Mouse (Mus musculus) forebrain, embryonic 14.5 days (tissue): ENCODE measurements around the gene Rab40c. TPM values are rescaled to one million over a fixed set of nuclear protein-coding genes. Genes with fewer than 3 reads are reported as not detected.
A peak's percentile ranks its signal among the peaks of the same experiment; 100 is the strongest.

ENCODE experiments used
- ATAC-seq: fragments of 200-750 bp; cut with Nextera tagmentation; 2 replicates; pipeline ENCODE4 v1.8.0; 2017; ENCODE audit warnings: mild to moderate bottlenecking, moderate library complexity
- DNase-seq: peaks from one replicate; pipeline ENCODE4 v3.0.0-alpha.2; 2015; ENCODE audit warnings: low spot score
- H3K27ac ChIP-seq: fragments of 300-500 bp; sonication (generic); 2 replicates; pipeline ENCODE4 v1.5.1; 2014; ENCODE audit warnings: low read depth, mild to moderate bottlenecking, control low read depth, low read length, moderate library complexity
- H3K27me3 ChIP-seq: fragments of 300-500 bp; sonication (generic); replicated peaks from 2 replicates; pipeline ENCODE4 v1.6.1; 2014; ENCODE audit warnings: low read length, control low read depth, mixed read lengths; ENCODE audit not compliant: control insufficient read depth, insufficient read depth
- H3K36me3 ChIP-seq: fragments of 300-500 bp; sonication (generic); 2 replicates; pipeline ENCODE4 v1.6.1; 2014; ENCODE audit warnings: low read length, control low read depth; ENCODE audit not compliant: control insufficient read depth, insufficient read depth
- H3K4me1 ChIP-seq: fragments of 300-500 bp; sonication (generic); 2 replicates; pipeline ENCODE4 v1.6.1; 2014; ENCODE audit warnings: antibody characterized with exemption, low read length, control low read depth; ENCODE audit not compliant: control insufficient read depth, insufficient read depth
- H3K4me2 ChIP-seq: fragments of 300-500 bp; sonication (generic); 2 replicates; pipeline ENCODE4 v1.6.1; 2014; ENCODE audit warnings: mild to moderate bottlenecking, control low read depth, low read length
- H3K4me3 ChIP-seq: fragments of 300-500 bp; sonication (generic); 2 replicates; pipeline ENCODE4 v1.5.1; 2014; ENCODE audit warnings: low read depth, low read length, control low read depth
- H3K9ac ChIP-seq: fragments of 300-500 bp; sonication (generic); 2 replicates; pipeline ENCODE4 v1.6.1; 2014; ENCODE audit warnings: mild to moderate bottlenecking, low read length, control low read depth, moderate library complexity
- H3K9me3 ChIP-seq: fragments of 300-500 bp; sonication (generic); replicated peaks from 2 replicates; pipeline ENCODE4 v1.6.1; 2016; ENCODE audit warnings: low read length, control low read depth, mixed read lengths; ENCODE audit not compliant: control insufficient read depth
- whole genome bisulfite sequencing: fragments of 180-500 bp; shearing (Covaris S2); extraction: QIAGEN DNeasy Blood & Tissue Kit; methylation state at CpG from one replicate; pipeline ENCODE4 v1.1.7; 2014; 5-methylcytosine and 5-hydroxymethylcytosine counted together
- polyA plus RNA-seq: library from polyadenylated mRNA; unstranded; fragments of >200 nt; fragmentation: Nextera tagmentation; extraction: Ambion mirVana; gene quantifications from 2 replicates; pipeline ENCODE4 v1.2.1, GENCODE M21; 2014

The Rab40c gene
- 31.6 and 33.3 TPM in 2 replicates for polyA plus RNA-seq

- DNase-seq (no peak), ATAC-seq (peak; percentile 6)
- peak within 1 kb of the TSS; percentile 95 for H3K4me3 ChIP-seq
- WGBS = under 1% methylated on average over 76 of the region's 78 CpGs
- no peaks in the 10 kb centered on the region for H3K27me3 ChIP-seq
- H3K9me3 ChIP-seq = no peaks in the 10 kb centered on the region
- peak within 1 kb of the TSS; percentile 92 for H3K27ac ChIP-seq
- peak within 1 kb of the TSS; percentile 87 for H3K9ac ChIP-seq
- H3K36me3 ChIP-seq = peaks cover 10% of the 10 kb centered on the region; the same call in 1 of the 2 replicates
- H3K4me1 ChIP-seq = peaks cover 13% of the 10 kb centered on the region
- peak within 1 kb of the TSS; percentile 87 for H3K4me2 ChIP-seq
These were observed at the start of gene Rab40c for GRCm38 (mm10) chr17:25919144-25919785. Gene Rab40c (minus strand): TSS chr17:25919727.

DNA sequence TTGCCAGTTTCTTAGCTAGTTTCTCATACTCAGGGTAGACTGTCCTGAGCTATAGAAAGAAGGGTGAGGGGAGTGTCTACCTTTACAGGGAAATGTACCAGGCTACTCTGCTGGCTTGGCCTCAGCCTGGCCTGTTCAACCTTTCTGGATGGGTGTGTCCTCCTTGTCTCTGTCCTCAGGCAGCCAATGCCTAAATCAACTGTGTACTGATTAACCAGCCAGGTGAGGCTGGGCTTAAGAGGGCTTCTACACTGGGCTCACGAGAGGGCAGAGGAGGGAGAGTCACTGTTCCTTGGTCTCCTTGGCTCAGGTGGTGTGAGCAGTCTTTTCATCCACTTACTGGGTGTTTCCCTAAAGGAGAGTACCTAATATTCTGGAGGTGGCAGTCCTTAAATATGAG, 48.6 kb upstream of the Rab40c start:
- Histone ChIP-seq H3K27me3 (no peaks in the 10 kb centered on the region), H3K9me3 (no peaks in the 10 kb centered on the region), H3K4me1 (no peaks in the 10 kb centered on the region), H3K4me2 (no peak overlapping the region), H3K27ac (no peak overlapping the region), H3K36me3 (peaks cover 17% of the 10 kb centered on the region; the same call in 1 of the 2 replicates), H3K4me3 (no peak overlapping the region), H3K9ac (no peak overlapping the region)
- WGBS = 76% methylated on average over 1 of the region's 1 CpGs
- DNase-seq (no peak), ATAC-seq (no peak)

GRCm38 (mm10) chr17:25967652-25968051, 48.1 kb upstream of the Rab40c start:
- Histone ChIP-seq H3K4me1 (no peaks in the 10 kb centered on the region), H3K4me3 (no peak overlapping the region), H3K27ac (no peak overlapping the region), H3K4me2 (no peak overlapping the region), H3K9me3 (no peaks in the 10 kb centered on the region), H3K27me3 (no peaks in the 10 kb centered on the region), H3K9ac (no peak overlapping the region), H3K36me3 (peaks cover 17% of the 10 kb centered on the region; the same call in 1 of the 2 replicates)
- ATAC-seq = no peak
- no peak for DNase-seq
- WGBS = 78% methylated on average over 3 of the region's 3 CpGs

DNA sequence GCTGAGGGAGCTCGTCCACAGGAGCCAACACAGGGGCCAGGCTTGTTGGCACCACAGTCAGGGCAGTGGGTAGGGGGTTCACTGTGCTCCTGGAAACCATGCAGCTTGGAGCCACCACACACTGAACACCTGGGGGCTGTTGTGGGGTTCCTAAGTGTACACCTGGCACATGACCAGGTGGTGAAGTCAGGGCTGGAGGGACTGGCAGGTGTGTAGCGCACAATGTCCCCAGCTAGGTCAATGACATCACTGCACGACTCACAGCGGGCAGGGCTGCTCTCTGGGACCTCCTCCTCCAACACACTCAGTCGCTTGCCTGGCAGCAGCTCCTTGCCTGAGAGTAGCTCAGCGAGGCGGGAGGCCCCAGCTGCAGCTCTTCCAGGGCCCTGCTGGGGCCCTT, 44.7 kb upstream of the Rab40c start:
- Histone ChIP-seq H3K27me3 (no peaks in the 10 kb centered on the region), H3K4me1 (no peaks in the 10 kb centered on the region), H3K36me3 (peaks cover 34% of the 10 kb centered on the region), H3K9ac (no peak overlapping the region), H3K4me3 (no peak overlapping the region), H3K27ac (no peak overlapping the region), H3K4me2 (no peak overlapping the region), H3K9me3 (no peaks in the 10 kb centered on the region)
- ATAC-seq (no peak), DNase-seq (no peak)
- 90% methylated on average over 7 of the region's 7 CpGs for WGBS

- no peak overlapping the region for H3K27ac ChIP-seq
- H3K4me2 ChIP-seq = no peak overlapping the region
- no peaks in the 10 kb centered on the region for H3K27me3 ChIP-seq
- H3K4me1 ChIP-seq = no peaks in the 10 kb centered on the region
- H3K4me3 ChIP-seq = no peak overlapping the region
- WGBS = 94% methylated on average over 7 of the region's 7 CpGs
- DNase-seq (no peak), ATAC-seq (no peak)
- H3K9me3 ChIP-seq = no peaks in the 10 kb centered on the region
- no peak overlapping the region for H3K9ac ChIP-seq
- H3K36me3 ChIP-seq = peaks cover 50% of the 10 kb centered on the region
These were observed 42.9 kb upstream of the Rab40c start for GRCm38 (mm10) chr17:25962413-25962905.

DNA sequence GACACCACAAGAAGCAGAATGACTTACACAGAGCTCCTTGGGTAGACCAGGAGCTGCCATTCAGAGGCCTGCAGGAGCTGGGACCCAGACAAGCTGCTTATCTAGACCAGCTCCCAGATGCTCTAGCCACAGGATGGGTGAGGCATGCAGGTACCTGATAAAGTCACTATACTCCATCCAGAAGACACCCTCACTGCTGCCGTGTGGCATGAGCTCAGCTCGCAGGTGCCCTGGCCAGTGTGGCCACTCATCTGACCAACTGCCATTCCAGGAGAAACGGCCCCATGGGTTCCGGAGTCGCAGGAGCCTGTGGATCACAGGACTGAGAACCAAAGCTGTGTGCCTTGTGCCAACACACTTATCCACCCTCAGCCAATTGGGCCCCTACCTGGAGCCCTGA, 42.0 kb upstream of the Rab40c start:
- no peaks in the 10 kb centered on the region for H3K27me3 ChIP-seq
- H3K9ac ChIP-seq = no peak overlapping the region
- 97% methylated on average over 5 of the region's 5 CpGs for WGBS
- H3K9me3 ChIP-seq = no peaks in the 10 kb centered on the region
- peaks cover 53% of the 10 kb centered on the region for H3K36me3 ChIP-seq
- no peak overlapping the region for H3K4me2 ChIP-seq
- DNase-seq = no peak
- H3K4me1 ChIP-seq = no peaks in the 10 kb centered on the region
- H3K27ac ChIP-seq = no peak overlapping the region
- no peak for ATAC-seq
- H3K4me3 ChIP-seq = no peak overlapping the region

DNA sequence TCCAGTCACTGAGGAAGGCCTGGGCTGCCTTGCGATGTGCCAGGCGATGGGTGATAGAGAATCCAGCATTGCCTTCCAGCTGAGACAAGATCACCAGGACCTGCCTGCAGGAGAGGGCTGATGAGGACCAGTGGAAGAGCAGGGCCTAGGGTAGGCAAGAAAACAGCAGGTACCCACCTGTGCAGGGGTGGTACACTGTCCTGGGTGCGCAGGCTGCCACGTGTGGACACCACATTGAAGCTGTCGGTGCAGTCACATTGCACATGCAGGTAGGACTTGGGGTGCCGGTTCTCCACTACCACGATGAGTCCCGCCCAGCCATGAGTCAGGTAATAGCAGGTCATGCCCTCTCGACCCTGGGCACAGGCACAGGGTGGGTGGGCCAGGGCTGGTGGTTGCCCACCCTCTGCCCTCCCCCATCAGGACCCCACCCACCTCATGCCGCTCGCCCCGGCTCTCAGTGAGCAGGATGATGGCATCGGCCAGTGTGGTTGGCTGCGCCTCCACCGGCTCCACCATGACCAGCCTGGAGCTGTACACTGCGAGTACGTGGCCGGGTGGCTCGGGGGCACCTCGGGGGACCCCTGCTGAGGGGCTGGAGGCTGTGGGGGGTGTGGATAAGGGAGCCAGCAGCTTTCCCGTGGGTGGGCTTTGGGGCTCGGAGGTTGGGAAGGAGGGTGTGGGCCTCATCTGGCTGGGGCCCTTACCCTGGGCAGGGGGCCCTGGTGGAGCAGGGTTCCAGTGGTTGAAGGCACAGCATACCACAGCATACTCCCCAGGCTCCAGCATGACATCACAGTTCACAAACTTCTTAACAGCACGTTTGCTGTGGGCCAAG, 40.3 kb upstream of the Rab40c start:
- DNase-seq (no peak), ATAC-seq (no peak)
- Histone ChIP-seq H3K9ac (no peak overlapping the region), H3K4me3 (no peak overlapping the region), H3K4me2 (no peak overlapping the region), H3K27me3 (no peaks in the 10 kb centered on the region), H3K4me1 (no peaks in the 10 kb centered on the region), H3K27ac (no peak overlapping the region), H3K36me3 (peaks cover 51% of the 10 kb centered on the region), H3K9me3 (no peaks in the 10 kb centered on the region)
- 92% methylated on average over 23 of the region's 23 CpGs for WGBS

DNA sequence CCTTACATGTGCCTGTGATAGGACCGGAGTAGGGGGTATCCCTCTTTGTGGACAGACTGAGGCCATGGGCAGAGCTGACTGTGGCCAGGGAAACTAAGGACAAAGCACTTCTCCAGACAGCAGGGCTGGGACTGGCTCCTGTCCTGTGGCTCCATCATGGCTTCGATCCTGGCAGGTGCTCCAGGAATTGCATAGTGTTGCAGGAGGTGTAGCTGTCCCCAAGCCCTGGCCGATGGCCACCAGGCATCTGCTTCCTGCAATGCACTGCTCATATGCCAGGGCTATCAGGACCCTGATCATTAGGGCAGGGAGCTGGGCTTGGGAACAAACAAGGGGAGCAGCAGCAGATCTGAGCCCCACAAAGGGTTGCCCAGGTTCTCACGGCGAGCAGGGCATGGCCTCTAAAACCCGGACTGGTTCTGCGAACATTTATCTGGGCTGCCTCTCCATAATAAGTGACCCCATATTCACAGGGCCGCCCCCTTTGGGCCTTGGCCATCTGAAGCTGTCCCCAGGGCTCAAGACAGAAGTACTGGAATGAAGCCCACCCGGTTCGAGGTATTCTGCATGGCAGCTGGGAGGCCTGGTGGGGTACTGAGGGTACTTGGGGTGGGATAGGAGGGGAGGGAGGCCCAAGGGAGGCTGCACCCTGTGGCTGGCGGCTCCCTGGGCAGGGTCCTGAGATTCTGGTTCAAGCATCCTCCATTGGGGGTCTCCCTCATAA, 39.4 kb upstream of the Rab40c start:
- Histone ChIP-seq H3K9me3 (no peaks in the 10 kb centered on the region), H3K9ac (no peak overlapping the region), H3K4me2 (no peak overlapping the region), H3K36me3 (peaks cover 45% of the 10 kb centered on the region), H3K4me1 (no peaks in the 10 kb centered on the region), H3K27me3 (no peaks in the 10 kb centered on the region), H3K4me3 (no peak overlapping the region), H3K27ac (no peak overlapping the region)
- ATAC-seq (no peak), DNase-seq (no peak)
- WGBS = 94% methylated on average over 10 of the region's 11 CpGs
